Mouse (Mus musculus): ENCODE measurements around the gene Acot12. TPM values are rescaled to one million over a fixed set of nuclear protein-coding genes. Genes with fewer than 3 reads are reported as not detected.

Gene Acot12
- polyA plus RNA-seq, 1 experiment: not detected

- WGBS: 70% methylated on average over 7 of the region's 7 CpGs
- Histone ChIP-seq H3K4me3 (replicated peaks; ENCODE audit: control insufficient read depth, low read depth, low read length) (no peak overlapping the region), H3K27ac (ENCODE audit: control insufficient read depth, insufficient read depth, low read depth, low read length, poor library complexity) (no peak overlapping the region), H3K4me1 (ENCODE audit: control insufficient read depth, insufficient read depth, low read length) (no peaks in the 10 kb centered on the region)
- TF ChIP-seq POLR2A (IDR thresholded peaks at IDR 0.05; ENCODE audit: borderline replicate concordance, control insufficient read depth, low read depth, low read length) (no peak), CTCF (IDR thresholded peaks at IDR 0.05; ENCODE audit: control insufficient read depth, insufficient read depth, low read length) (no peak)
These were observed 17.6 kb upstream of the Acot12 start for GRCm38 (mm10) chr13:91723736-91724119.

- no peak for TF ChIP-seq POLR2A (IDR thresholded peaks at IDR 0.05; ENCODE audit: borderline replicate concordance, control insufficient read depth, low read depth, low read length)
- TF ChIP-seq CTCF (IDR thresholded peaks at IDR 0.05; ENCODE audit: control insufficient read depth, insufficient read depth, low read length): no peak
- H3K4me1 ChIP-seq (ENCODE audit: control insufficient read depth, insufficient read depth, low read length): no peaks in the 10 kb centered on the region
- no peak overlapping the region for H3K4me3 ChIP-seq (replicated peaks; ENCODE audit: control insufficient read depth, low read depth, low read length)
- H3K27ac ChIP-seq (ENCODE audit: control insufficient read depth, insufficient read depth, low read depth, low read length, poor library complexity): no peak overlapping the region
- WGBS: 72% methylated on average over 3 of the region's 3 CpGs
These were observed 17.1 kb upstream of the Acot12 start for GRCm38 (mm10) chr13:91724211-91724610.

DNA sequence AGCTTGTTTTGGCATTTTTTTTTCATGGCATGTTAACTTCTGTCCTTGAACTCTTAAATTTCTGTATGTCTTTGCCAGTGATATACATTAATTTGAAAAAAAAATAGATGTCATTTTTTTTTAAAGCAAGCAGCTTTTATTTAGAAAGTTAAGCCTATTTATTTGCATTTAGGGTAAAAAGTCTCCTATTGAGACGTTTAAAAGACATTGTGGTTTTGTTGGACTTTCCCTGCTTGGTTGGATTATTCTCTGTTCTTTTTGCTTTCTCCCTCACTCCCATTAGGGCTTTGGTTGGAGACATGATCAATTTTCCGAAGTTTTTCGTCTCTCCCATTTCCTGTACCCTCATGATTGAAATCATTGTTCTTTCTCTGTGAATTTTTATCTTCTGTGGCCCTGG is 16.2 kb upstream of the Acot12 start:
- Histone ChIP-seq H3K4me1 (ENCODE audit: control insufficient read depth, insufficient read depth, low read length) (no peaks in the 10 kb centered on the region), H3K4me3 (replicated peaks; ENCODE audit: control insufficient read depth, low read depth, low read length) (no peak overlapping the region), H3K27ac (ENCODE audit: control insufficient read depth, insufficient read depth, low read depth, low read length, poor library complexity) (no peak overlapping the region)
- TF ChIP-seq CTCF (IDR thresholded peaks at IDR 0.05; ENCODE audit: control insufficient read depth, insufficient read depth, low read length) (no peak), POLR2A (IDR thresholded peaks at IDR 0.05; ENCODE audit: borderline replicate concordance, control insufficient read depth, low read depth, low read length) (no peak)
- WGBS: 72% methylated on average over 3 of the region's 3 CpGs

- no peak overlapping the region for H3K4me3 ChIP-seq (replicated peaks; ENCODE audit: control insufficient read depth, low read depth, low read length)
- no peak for TF ChIP-seq POLR2A (IDR thresholded peaks at IDR 0.05; ENCODE audit: borderline replicate concordance, control insufficient read depth, low read depth, low read length)
- TF ChIP-seq CTCF (IDR thresholded peaks at IDR 0.05; ENCODE audit: control insufficient read depth, insufficient read depth, low read length): no peak
- no peak overlapping the region for H3K27ac ChIP-seq (ENCODE audit: control insufficient read depth, insufficient read depth, low read depth, low read length, poor library complexity)
- no peaks in the 10 kb centered on the region for H3K4me1 ChIP-seq (ENCODE audit: control insufficient read depth, insufficient read depth, low read length)
These were observed 13.4 kb upstream of the Acot12 start for GRCm38 (mm10) chr13:91727899-91728298.

DNA sequence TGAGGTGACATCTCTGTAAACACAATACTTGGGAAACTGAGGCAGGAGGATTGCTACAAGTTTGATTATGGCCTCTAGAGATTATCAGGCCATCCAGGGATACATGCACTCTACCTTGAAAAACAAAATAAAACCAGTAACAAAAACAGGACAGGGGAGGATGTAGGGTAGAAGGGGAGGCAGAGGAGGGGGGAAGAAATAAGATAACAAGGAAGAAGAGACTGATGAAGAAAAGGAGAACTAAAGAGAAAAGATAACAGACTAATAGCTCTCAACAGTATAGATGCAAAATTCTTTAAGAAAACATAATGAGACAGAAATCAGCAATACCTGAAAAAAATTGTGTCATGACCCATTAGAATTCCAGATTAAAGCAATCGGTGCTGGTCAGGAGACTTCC is 4.1 kb upstream of the Acot12 start:
- TF ChIP-seq CTCF (IDR thresholded peaks at IDR 0.05; ENCODE audit: control insufficient read depth, insufficient read depth, low read length) (no peak), POLR2A (IDR thresholded peaks at IDR 0.05; ENCODE audit: borderline replicate concordance, control insufficient read depth, low read depth, low read length) (no peak)
- WGBS: 90% methylated on average over 1 of the region's 1 CpGs
- Histone ChIP-seq H3K4me1 (ENCODE audit: control insufficient read depth, insufficient read depth, low read length) (no peaks in the 10 kb centered on the region), H3K27ac (ENCODE audit: control insufficient read depth, insufficient read depth, low read depth, low read length, poor library complexity) (no peak overlapping the region), H3K4me3 (replicated peaks; ENCODE audit: control insufficient read depth, low read depth, low read length) (no peak overlapping the region)

DNA sequence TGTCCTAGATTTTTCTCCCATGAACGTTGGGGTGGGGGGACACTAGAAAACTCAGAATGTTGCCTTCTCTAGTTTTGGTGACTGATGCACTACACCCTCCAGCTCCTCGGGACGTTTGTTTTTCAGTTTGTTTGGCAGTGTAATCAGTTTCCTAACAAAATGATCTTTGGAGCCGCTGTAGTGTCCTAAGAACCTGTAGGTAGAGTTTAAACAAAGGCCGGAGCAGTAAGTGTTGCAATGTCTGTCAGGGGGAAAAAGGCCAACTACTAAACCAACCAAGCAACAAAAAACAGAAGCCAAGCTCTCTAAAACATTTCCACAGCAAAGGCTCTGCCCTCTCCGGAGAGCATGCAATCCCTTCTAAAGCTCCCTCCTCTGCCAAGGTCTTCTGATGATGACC is 461 bp upstream of the Acot12 start:
- Histone ChIP-seq H3K27ac (ENCODE audit: control insufficient read depth, insufficient read depth, low read depth, low read length, poor library complexity) (no peak overlapping the region), H3K4me3 (replicated peaks; ENCODE audit: control insufficient read depth, low read depth, low read length) (no peak overlapping the region), H3K4me1 (ENCODE audit: control insufficient read depth, insufficient read depth, low read length) (no peaks in the 10 kb centered on the region)
- no peak for TF ChIP-seq POLR2A (IDR thresholded peaks at IDR 0.05; ENCODE audit: borderline replicate concordance, control insufficient read depth, low read depth, low read length)
- no peak for TF ChIP-seq CTCF (IDR thresholded peaks at IDR 0.05; ENCODE audit: control insufficient read depth, insufficient read depth, low read length)
- 75% methylated on average over 6 of the region's 6 CpGs for WGBS

DNA sequence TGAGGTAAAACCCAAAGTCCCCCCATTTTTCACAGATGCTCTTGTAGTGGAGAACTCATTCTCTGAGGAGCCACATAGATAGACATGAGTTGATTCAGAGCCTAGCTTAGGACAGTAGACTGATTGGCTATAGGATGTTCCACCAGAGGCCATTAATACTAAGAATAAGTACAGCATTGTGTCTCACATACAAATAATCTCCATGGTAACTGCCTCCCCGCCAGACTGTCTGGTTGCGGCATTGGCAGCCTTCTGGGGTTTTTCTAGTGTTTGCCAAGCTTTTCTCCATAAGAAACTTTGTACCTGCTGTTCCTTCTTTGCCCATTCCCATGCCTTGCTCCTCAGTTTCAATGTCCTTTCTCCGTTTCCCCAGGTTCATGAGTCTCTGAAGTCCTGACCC is 1.9 kb downstream of the Acot12 start:
- Histone ChIP-seq H3K27ac (ENCODE audit: control insufficient read depth, insufficient read depth, low read depth, low read length, poor library complexity) (no peak overlapping the region), H3K4me1 (ENCODE audit: control insufficient read depth, insufficient read depth, low read length) (no peaks in the 10 kb centered on the region), H3K4me3 (replicated peaks; ENCODE audit: control insufficient read depth, low read depth, low read length) (no peak overlapping the region)
- no peak for TF ChIP-seq POLR2A (IDR thresholded peaks at IDR 0.05; ENCODE audit: borderline replicate concordance, control insufficient read depth, low read depth, low read length)
- TF ChIP-seq CTCF (IDR thresholded peaks at IDR 0.05; ENCODE audit: control insufficient read depth, insufficient read depth, low read length): no peak
- WGBS: 85% methylated on average over 3 of the region's 3 CpGs

GRCm38 (mm10) chr13:91746470-91746869 is 5.2 kb downstream of the Acot12 start:
- Histone ChIP-seq H3K4me1 (ENCODE audit: control insufficient read depth, insufficient read depth, low read length) (no peaks in the 10 kb centered on the region), H3K27ac (ENCODE audit: control insufficient read depth, insufficient read depth, low read depth, low read length, poor library complexity) (no peak overlapping the region), H3K4me3 (replicated peaks; ENCODE audit: control insufficient read depth, low read depth, low read length) (no peak overlapping the region)
- 53% methylated on average over 5 of the region's 5 CpGs for WGBS
- TF ChIP-seq CTCF (IDR thresholded peaks at IDR 0.05; ENCODE audit: control insufficient read depth, insufficient read depth, low read length) (no peak), POLR2A (IDR thresholded peaks at IDR 0.05; ENCODE audit: borderline replicate concordance, control insufficient read depth, low read depth, low read length) (no peak)

- TF ChIP-seq POLR2A (IDR thresholded peaks at IDR 0.05; ENCODE audit: borderline replicate concordance, control insufficient read depth, low read depth, low read length): no peak
- TF ChIP-seq CTCF (IDR thresholded peaks at IDR 0.05; ENCODE audit: control insufficient read depth, insufficient read depth, low read length): no peak
- H3K4me3 ChIP-seq (replicated peaks; ENCODE audit: control insufficient read depth, low read depth, low read length): no peak overlapping the region
- WGBS: 81% methylated on average over 2 of the region's 2 CpGs
- no peaks in the 10 kb centered on the region for H3K4me1 ChIP-seq (ENCODE audit: control insufficient read depth, insufficient read depth, low read length)
- H3K27ac ChIP-seq (ENCODE audit: control insufficient read depth, insufficient read depth, low read depth, low read length, poor library complexity): no peak overlapping the region
These were observed 7.1 kb downstream of the Acot12 start for GRCm38 (mm10) chr13:91748401-91748800.

Data from bone marrow, adult 2 months (tissue).